Mouse (Mus musculus): ENCODE results near the gene Pdlim1.
A peak's percentile ranks its signal among the peaks of the same experiment; 100 is the strongest.

Pdlim1 gene

GRCm38 (mm10) chr19:40271308-40271892 is at the start of gene Pdlim1:
Gene Pdlim1, minus strand, starts transcription at chr19:40271842.
- no peak for DNase-seq (ENCODE audit: low spot score in 2 of 2)

DNA sequence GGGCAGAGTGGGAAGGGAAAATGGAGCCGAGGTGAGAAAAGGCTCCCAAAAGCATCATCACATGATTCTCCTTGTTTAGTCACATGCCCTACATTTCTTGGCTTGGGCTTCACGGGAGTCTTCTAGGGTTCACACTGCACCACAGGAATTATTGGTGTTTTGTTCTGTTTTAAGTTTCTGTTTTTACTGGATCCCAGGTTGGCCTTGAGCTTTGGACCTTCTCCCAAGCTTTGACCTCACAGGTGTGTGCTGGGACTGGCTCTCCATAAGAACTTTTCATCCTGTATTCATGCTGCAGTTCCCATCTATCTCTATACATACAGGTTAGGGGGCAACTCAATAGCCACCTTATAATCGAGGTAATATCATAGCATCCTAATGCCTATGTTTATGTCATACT is 47.6 kb upstream of the Pdlim1 start:
- DNase-seq (ENCODE audit: low spot score in 2 of 2), result no peak

DNA sequence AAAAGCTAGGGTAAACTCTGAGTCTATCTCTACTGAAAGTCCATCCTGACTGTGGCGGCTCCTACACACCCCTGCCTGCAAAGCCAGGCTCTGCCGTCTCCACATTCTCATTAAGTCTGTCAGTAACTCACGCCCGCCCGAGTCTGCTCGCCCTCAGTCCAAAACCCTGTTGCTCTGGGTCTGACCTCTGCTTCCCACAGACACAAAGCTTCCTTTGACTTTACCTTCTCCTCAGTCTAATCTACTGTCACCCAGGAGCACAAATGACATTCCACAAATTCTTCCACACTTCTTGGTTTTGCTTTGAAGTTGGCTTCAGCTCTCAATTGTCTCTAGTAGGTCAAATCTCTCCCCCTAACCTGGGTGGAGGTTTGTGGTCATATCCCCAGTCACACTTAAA is 46.9 kb upstream of the Pdlim1 start:
- DNase-seq (ENCODE audit: low spot score in 2 of 2), result no peak

DNA sequence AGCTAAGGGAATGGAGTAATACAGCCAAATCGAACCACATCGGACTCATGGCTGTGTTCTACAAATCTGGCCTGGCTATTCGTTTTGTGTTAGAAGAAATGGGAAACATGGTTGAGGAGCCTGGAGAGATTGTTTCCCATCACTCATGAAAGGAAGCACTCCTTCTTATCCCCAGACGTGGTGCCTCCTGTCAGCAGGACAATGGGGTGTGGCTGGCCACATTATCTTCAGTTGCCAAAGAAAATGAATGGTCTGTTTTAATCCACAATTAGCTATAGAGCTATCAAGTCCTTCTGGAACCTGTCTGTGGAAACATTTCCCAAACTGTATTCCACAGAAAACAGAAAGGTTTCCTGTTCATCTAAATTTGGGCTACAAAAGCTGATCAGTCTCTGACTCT is 45.4 kb upstream of the Pdlim1 start:
- no peak for DNase-seq (ENCODE audit: low spot score in 2 of 2)

DNA sequence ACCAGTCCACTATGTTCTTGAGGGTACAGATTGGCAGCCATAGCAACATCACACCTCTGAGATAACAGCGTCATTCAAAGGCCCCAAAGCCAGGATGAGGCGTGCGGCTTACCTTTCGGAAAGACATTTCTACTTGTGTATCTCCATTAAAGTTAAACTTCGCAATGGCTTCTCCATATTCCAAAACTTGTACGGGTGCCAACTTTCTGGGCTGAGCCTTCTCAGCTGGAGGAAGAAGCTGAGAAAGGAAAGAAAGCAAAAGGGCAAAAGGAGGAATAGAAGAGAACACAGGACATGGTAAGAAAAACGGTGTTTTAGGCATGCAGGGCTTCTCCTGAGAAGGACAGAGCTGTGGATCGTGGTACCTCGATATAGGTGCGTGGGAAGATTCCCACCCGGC is 42.6 kb upstream of the Pdlim1 start:
- no peak for DNase-seq (ENCODE audit: low spot score in 2 of 2)

DNA sequence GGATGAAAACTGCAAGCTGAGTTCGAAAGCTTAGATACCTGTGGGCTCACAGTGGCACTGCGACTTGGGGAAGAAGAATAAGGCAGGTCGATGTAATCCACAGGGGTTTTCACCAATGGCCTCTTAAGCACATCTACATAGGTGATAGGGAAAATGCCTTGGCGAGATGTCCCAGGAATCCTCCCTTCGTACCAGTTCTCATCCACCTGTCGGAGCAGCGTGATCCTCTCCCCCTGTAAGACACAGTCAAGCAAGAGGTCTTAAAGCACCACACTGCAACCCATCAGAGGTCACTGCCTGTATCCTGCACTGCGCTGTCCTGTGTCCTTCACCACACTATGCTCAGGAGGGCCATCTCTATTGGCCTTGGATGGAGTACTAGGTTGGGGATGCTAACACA is 40.0 kb upstream of the Pdlim1 start:
- no peak for DNase-seq (ENCODE audit: low spot score in 2 of 2)

DNA sequence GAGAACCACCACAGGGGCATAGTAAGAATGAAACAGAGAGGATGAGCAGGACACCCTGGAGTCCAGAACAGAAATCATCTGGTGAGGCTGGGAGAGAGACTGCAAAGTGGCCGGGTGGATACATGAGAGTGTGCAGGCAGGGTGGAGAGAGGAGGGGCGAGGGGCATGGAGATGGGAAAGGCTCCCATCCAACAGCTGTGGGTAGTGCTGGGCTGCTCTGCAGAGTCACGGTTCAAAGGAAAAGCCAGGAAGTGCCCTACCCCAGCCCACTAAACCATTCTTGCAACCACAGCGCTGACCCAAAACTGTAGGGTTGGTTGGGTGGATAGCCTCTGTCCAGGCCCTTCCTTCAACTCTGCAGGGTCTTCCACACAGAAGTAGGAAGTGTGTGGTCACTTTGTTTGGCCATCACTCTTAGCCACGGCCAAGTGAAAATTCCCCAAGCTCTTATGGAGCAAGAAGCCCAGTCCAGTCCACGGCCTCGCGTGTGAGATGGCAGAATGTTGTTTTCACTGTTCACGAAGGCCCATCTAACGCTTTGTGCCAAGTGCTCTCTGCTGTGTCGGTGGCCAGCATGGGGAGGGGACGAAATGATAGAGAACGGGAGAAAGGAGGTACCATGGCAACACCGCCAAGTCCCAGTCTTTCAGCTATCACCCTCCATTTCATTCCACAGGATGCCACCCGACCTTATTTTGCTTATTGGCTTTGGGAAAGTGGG is 38.9 kb upstream of the Pdlim1 start:
- no peak for DNase-seq (ENCODE audit: low spot score in 2 of 2)

DNA sequence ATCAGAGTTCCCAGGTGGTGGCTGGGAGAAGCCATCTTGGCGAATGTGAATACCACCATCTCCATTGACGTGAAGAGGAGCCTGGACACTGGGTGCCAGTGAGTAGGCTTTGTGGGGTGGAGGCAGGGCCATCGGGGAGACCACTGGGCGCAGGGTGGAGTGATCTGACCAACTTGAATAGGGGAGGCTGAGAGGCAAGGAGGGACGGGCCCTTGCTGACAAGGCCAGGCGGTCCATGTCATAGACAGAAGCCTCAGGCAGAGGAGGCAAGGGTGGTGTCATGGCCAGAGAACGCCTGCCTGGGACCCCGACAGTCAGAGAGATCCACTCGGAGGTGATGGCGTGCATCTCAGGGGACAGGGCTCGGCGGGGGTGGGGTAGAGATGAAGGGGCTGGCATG is 38.3 kb upstream of the Pdlim1 start:
- DNase-seq (ENCODE audit: low spot score in 2 of 2), result no peak

DNA sequence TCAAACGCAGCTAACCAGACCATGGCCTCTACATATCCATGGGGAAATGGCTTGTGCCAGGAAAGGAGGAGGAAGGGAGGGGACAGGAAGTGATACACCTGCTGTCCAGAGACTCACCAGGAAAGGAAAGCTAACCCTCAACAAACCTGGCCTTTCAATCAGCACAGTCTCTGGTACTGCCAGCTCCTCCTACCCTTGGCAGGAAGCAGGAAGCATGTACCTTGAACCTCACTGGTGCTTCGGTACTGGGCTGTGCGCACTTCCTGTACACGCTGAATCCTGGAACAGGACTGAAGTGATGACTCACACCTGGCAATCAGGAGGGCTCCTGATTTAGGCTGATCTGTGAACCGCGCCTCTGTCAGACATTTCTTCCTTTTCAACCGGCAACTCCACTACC is 35.9 kb upstream of the Pdlim1 start:
- peak in 1 of 2 experiments; percentile 13 for DNase-seq (ENCODE audit: low spot score in 2 of 2)

GRCm38 (mm10) chr19:40306631-40307030 is 35.0 kb upstream of the Pdlim1 start:
- no peak for DNase-seq (ENCODE audit: low spot score in 2 of 2)

GRCm38 (mm10) chr19:40305456-40305855 is 33.8 kb upstream of the Pdlim1 start:
- DNase-seq (ENCODE audit: low spot score in 2 of 2), result peak in 1 of 2 experiments; percentile 11

GRCm38 (mm10) chr19:40302916-40303315 is 31.3 kb upstream of the Pdlim1 start:
- no peak for DNase-seq (ENCODE audit: low spot score in 2 of 2)

DNA sequence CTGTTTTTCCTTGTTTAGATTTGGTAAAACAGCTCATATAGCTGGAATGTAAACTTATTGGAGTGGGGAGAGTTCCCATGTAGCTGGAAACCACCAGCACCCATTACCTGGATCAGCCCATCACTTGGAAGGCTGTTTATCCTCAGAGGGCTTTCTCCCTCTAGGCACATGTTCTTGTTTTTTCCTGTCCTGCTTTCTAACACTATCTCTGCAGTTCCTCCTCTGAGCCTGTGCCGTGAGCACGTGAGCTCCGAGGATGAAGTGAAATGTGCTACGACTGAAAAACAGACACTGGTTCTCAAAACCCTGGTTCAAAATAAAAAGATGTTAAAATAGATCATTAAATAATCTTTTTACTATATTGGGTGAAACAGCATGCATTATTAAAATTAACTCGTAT is 30.8 kb upstream of the Pdlim1 start:
- no peak for DNase-seq (ENCODE audit: low spot score in 2 of 2)

DNA sequence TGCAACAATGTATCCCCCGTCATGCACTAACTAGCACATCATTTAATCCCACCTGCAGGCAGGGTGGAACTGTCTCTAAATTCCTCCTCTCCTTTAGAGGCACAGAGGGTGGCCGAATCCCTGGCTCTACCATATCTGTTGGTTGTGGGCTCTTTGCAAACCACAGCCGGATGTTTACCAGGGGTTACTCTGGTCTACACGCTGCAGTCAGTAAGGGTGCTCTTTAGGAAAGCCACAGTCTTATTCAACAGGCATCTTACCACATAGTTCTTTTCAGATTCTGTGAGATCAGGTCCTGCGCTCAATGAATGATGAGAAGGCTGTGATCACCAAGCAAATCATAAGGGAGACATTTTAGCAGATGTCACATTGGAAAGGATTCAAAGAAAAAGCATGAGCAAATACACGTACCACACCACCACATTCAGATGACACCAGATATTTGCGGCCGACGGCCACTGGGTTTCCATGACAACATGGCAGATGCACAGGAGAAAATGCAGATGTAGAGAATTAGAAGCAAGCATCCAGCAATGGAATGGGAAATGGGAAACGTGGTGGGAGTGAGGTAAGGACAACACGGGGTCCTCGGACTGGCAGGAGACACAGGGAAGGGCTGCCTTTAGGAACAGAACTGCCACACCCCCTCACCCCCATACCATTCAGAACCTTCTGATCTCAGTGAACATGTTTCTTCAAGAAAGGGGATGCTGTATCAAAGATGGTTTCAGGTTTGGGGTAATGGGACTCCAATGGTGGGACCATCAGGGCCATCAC is 28.5 kb upstream of the Pdlim1 start:
- no peak for DNase-seq (ENCODE audit: low spot score in 2 of 2)

GRCm38 (mm10) chr19:40299182-40299581 is 27.5 kb upstream of the Pdlim1 start:
- no peak for DNase-seq (ENCODE audit: low spot score in 2 of 2)

DNA sequence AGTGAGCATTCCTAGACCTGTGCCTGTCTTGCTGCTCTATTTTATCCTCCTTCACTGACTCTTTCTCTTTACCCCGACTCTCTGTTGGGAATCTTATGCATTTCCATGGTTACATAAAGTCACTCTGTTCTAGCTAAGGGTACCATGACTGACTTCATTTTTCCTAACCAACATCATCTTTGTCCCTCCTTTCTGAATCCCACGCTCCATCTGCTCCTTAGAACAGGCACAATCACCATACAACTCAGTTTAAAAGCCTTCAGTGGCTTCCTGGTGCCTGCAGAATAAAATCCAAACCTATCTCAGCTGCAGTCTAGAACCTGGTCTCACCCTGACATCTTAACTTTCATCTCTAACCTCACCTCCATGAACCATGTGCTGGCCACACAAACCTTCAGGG is 26.9 kb upstream of the Pdlim1 start:
- DNase-seq (ENCODE audit: low spot score in 2 of 2), result no peak

DNA sequence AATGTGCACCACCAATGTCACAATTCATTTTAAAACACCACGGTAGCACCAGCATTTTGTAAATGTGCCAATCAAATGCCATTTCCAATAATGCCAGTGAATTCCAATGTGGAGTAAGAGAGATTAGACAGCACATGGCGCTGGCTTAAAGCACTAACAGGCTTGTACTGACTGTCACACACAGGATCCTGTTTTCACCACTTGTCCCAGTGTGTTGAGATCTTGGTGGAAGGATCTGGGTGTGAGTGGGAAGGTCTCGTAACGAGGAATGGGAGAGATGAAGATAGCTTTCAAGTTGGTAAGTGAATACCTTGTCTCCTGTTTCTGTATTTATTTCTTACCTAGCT is 26.1 kb upstream of the Pdlim1 start:
- peak in 1 of 2 experiments; percentile 7 for DNase-seq (ENCODE audit: low spot score in 2 of 2)

DNA sequence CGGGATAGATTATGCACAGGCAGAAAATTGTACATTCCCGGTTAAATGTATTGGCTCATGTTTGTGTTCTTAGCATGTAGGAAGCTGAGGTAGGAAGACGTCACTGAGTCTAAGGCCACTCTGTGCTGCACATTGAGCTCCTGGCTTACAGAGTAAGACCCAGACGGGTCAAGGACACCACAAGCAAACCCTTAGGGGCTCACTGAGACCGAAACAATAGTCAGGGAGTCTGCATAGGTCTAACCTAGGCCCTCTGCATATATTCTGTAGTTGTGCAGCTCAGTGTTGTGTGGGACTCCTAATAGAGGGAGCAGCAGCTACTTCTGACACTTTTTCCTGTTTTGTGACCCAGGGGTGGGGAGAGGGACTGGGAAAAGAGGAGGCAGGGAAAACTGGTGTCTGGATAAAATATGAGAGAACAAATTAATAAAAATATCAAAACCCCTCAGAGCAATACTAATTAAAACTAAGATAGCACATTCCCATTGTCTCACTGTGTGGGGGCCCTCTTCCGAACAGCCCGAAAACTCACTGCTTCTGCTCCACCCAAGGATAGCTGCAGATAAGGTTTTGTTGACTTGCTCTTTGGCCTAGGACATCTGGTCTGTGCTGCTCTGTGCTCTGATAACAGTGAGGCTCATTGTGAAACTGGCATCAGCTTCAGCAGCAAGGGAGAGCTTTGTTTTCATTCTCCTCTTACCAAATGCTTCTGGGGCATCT is 25.6 kb upstream of the Pdlim1 start:
- no peak for DNase-seq (ENCODE audit: low spot score in 2 of 2)

DNA sequence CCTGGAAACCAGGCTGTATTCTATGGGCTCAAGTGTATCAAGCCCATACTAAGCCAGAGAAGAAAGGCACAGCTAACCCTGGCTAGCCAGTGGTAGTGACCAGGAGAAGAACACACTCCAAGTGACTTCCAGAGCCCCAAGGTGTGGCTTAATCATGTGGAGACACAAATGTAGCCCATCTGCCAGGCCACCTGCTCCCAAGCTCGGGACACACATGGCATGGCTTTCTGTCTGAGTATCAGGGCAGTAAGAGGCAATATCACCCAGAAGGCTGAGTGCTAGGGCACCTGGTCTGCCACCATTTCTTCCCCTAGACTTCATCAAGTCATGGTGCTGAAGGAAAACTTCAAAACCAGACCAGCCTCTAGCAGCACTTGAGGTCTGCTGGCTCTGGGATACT is 22.6 kb upstream of the Pdlim1 start:
- DNase-seq (ENCODE audit: low spot score in 2 of 2), result no peak

GRCm38 (mm10) chr19:40293791-40294190 is 22.1 kb upstream of the Pdlim1 start:
- no peak for DNase-seq (ENCODE audit: low spot score in 2 of 2)

DNA sequence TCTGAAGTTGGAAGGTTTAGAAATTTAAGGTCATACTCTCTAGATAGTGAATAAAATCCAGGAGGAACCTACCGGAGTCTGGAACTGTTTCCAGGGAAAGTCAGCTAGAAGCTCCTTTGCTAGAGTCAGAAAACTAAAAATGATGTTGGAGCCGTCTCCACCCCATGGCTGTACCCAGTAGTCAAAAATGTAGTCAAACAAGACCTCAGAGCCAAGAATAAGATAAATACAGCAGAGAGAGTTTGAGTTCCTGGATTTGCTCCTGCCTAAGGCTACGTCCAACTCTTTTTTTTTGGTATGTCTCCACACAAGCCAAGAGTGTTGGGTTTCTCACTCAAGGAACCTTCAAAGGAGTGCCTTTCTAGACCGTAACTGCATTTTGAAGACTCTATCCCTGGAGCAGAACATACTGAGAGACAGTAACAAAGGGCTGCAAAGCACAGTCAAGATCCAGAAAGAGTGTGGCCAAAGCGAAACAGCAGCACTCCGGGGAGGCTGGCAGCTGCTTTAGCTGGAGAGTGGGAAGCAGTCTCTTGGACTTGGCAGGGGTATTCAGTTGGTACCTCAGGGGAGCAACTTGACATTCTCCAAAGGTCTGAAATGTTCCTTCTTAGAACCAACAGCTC is 18.6 kb upstream of the Pdlim1 start:
- peak in 1 of 2 experiments; percentile 13 for DNase-seq (ENCODE audit: low spot score in 2 of 2)

GRCm38 (mm10) chr19:40288415-40288814 is 16.8 kb upstream of the Pdlim1 start:
- no peak for DNase-seq (ENCODE audit: low spot score in 2 of 2)
